Mouse (Mus musculus) ES-E14 (cell line): ENCODE measurements around the gene E2f2.

ENCODE experiments used
- CHD2 ChIP-seq: IDR thresholded peaks from 2 replicates; pipeline ENCODE4 v1.6.1; 2014; ENCODE audit warnings: mild to moderate bottlenecking, low read depth, low read length, inconsistent platforms
- HCFC1 ChIP-seq: IDR thresholded peaks from 2 replicates; pipeline ENCODE4 v1.6.1; 2012; ENCODE audit warnings: low read length, inconsistent platforms, borderline replicate concordance; ENCODE audit not compliant: insufficient read depth
- MAFK ChIP-seq: IDR thresholded peaks from 2 replicates; pipeline ENCODE4 v1.6.1; 2014; ENCODE audit warnings: mild to moderate bottlenecking, low read depth, low read length, inconsistent platforms; ENCODE audit not compliant: insufficient read depth
- ZC3H11A ChIP-seq: IDR thresholded peaks from 2 replicates; pipeline ENCODE4 v1.6.1; 2012; ENCODE audit warnings: low read depth, mild to moderate bottlenecking, inconsistent platforms, low read length, borderline replicate concordance
- ZNF384 ChIP-seq: IDR thresholded peaks from 2 replicates; pipeline ENCODE4 v1.6.1; 2012; ENCODE audit warnings: low read depth, low read length, inconsistent platforms

DNA sequence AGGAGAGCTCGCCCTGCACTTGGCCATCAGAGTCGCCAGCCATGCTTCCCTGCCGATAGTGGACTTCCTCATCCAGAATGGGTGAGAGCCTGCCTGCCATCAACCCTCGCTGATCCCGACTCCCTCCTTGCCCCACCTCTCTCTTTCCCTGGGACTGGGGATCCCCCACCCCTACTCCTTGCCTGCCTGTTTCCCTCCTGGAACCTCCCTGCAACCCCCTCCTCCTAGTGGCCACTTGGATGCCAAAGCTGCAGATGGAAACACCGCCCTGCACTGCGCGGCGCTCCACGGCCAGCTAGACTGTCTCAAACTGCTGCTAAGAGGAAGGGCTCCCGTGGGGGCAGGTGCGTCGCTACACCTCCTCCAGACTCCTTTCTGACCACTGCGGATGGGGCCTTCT, 67.9 kb downstream of the E2f2 start:
- no peak for TF ChIP-seq ZNF384
- no peak for TF ChIP-seq MAFK
- no peak for TF ChIP-seq ZC3H11A
- no peak for TF ChIP-seq HCFC1
- TF ChIP-seq CHD2, result no peak
